Mouse (Mus musculus) CH12.LX (cell line): ENCODE measurements around the gene 2410004B18Rik. TPM values are rescaled to one million over a fixed set of nuclear protein-coding genes. Genes with fewer than 3 reads are reported as not detected.

Experiments used
- DNase-seq: peaks from one replicate; pipeline ENCODE4 v3.0.0-alpha.2; 2013; ENCODE audit errors: extremely low read depth
- H3K27ac ChIP-seq: 2 replicates; pipeline ENCODE4 v1.5.1; 2012; ENCODE audit warnings: low read depth, mild to moderate bottlenecking, control low read depth, moderate library complexity; ENCODE audit not compliant: insufficient read depth
- H3K27me3 ChIP-seq: replicated peaks from 2 replicates; pipeline ENCODE3; 2012; ENCODE audit warnings: inconsistent platforms
- H3K36me3 ChIP-seq, 2 experiments: replicated peaks in 1 of 2; 2 replicates each; pipeline versions ENCODE3 to v1.6.1; 2012; ENCODE audit warnings: inconsistent platforms in 1 of 2, low read length in 1 of 2, mild to moderate bottlenecking in 1 of 2, mixed read lengths in 1 of 2, moderate library complexity in 1 of 2; ENCODE audit not compliant: control insufficient read depth in 1 of 2, insufficient read depth in 1 of 2
- H3K4me1 ChIP-seq, 2 experiments: 2 replicates each; pipeline ENCODE4 v1.6.1; 2012; ENCODE audit warnings: inconsistent platforms in 1 of 2, moderate library complexity in 1 of 2; ENCODE audit not compliant: insufficient read depth in 2 of 2, control insufficient read depth in 1 of 2
- H3K4me2 ChIP-seq: 2 replicates; pipeline ENCODE4 v1.6.1; 2012; ENCODE audit warnings: low read depth, mild to moderate bottlenecking, control low read depth; ENCODE audit not compliant: poor library complexity, insufficient read depth, severe bottlenecking
- H3K4me3 ChIP-seq, 3 experiments: fragments of 150-350 bp in 1 of 3; sonication (generic) in 1 of 3; replicated peaks in 1 of 3; 2 replicates each; pipeline versions ENCODE3 to v1.5.1; 2011 to 2012; ENCODE audit warnings: low read depth in 2 of 3, low read length in 2 of 3, mild to moderate bottlenecking in 2 of 3, moderate library complexity in 2 of 3, control low read depth in 1 of 3, improper control_type of control experiment in 1 of 3, inconsistent platforms in 1 of 3, mixed read lengths in 1 of 3; ENCODE audit not compliant: poor library complexity in 1 of 3
- H3K79me2 ChIP-seq: replicated peaks from 2 replicates; pipeline ENCODE4 v1.6.1; 2012; ENCODE audit warnings: mild to moderate bottlenecking, moderate library complexity; ENCODE audit not compliant: control insufficient read depth, poor library complexity, insufficient read depth, severe bottlenecking; ENCODE audit errors: extremely low read depth
- H3K9ac ChIP-seq: 2 replicates; pipeline ENCODE4 v1.6.1; 2012; ENCODE audit warnings: low read depth, mild to moderate bottlenecking, control low read depth, moderate library complexity; ENCODE audit not compliant: insufficient read depth
- H3K9me3 ChIP-seq: replicated peaks from 2 replicates; pipeline ENCODE3; 2012; ENCODE audit warnings: low read length, inconsistent platforms, mixed read lengths
- BHLHE40 ChIP-seq: IDR thresholded peaks from 2 replicates; pipeline ENCODE4 v1.6.1; 2011; ENCODE audit warnings: mild to moderate bottlenecking, low read depth, low read length, improper control_type of control experiment
- CTCF ChIP-seq, 2 experiments: IDR thresholded peaks in 1 of 2; conservative IDR thresholded peaks in 1 of 2; 2 replicates each; pipeline ENCODE4 v1.5.1; 2011 to 2012; ENCODE audit warnings: low read depth in 2 of 2, low read length in 2 of 2, improper control_type of control experiment in 1 of 2, inconsistent platforms in 1 of 2, mild to moderate bottlenecking in 1 of 2, moderate library complexity in 1 of 2
- E2F4 ChIP-seq: IDR thresholded peaks from 2 replicates; pipeline ENCODE4 v1.6.1; 2011; ENCODE audit warnings: low read depth, low read length, improper control_type of control experiment; ENCODE audit not compliant: insufficient replicate concordance
- JUND ChIP-seq: conservative IDR thresholded peaks from 2 replicates; pipeline ENCODE4 v1.6.1; 2011; ENCODE audit warnings: low read depth, low read length, improper control_type of control experiment
- KAT2A ChIP-seq: IDR thresholded peaks from 2 replicates; pipeline ENCODE4 v1.6.1; 2012; ENCODE audit warnings: low read length, improper control_type of control experiment, inconsistent platforms; ENCODE audit not compliant: insufficient replicate concordance
- MAFK ChIP-seq: IDR thresholded peaks from 2 replicates; pipeline ENCODE4 v1.6.1; 2011; ENCODE audit warnings: low read length, improper control_type of control experiment; ENCODE audit not compliant: insufficient replicate concordance
- MAX ChIP-seq: IDR thresholded peaks from 2 replicates; pipeline ENCODE4 v1.6.1; 2011; ENCODE audit warnings: low read length, improper control_type of control experiment
- MAZ ChIP-seq: IDR thresholded peaks from 2 replicates; pipeline ENCODE4 v1.6.1; 2012; ENCODE audit warnings: low read depth, mild to moderate bottlenecking, inconsistent platforms, low read length, improper control_type of control experiment, moderate library complexity
- MXI1 ChIP-seq: IDR thresholded peaks from 2 replicates; pipeline ENCODE4 v1.6.1; 2011; ENCODE audit warnings: mild to moderate bottlenecking, low read depth, low read length, improper control_type of control experiment
- MYC ChIP-seq: IDR thresholded peaks from 2 replicates; pipeline ENCODE4 v1.6.1; 2011; ENCODE audit warnings: low read depth, mild to moderate bottlenecking, improper control_type of control experiment, low read length
- NRF1 ChIP-seq: IDR thresholded peaks from 2 replicates; pipeline ENCODE4 v1.6.1; 2014; ENCODE audit warnings: low read depth, mild to moderate bottlenecking, inconsistent platforms, low read length, improper control_type of control experiment, moderate library complexity
- POLR2A ChIP-seq: IDR thresholded peaks from 2 replicates; pipeline ENCODE4 v1.6.1; 2011; ENCODE audit warnings: low read depth, mild to moderate bottlenecking, improper control_type of control experiment, low read length
- POLR2AphosphoS2 ChIP-seq: IDR thresholded peaks from 2 replicates; pipeline ENCODE4 v1.6.1; 2011; ENCODE audit warnings: low read depth, low read length, improper control_type of control experiment
- RAD21 ChIP-seq: IDR thresholded peaks from 2 replicates; pipeline ENCODE4 v1.6.1; 2011; ENCODE audit warnings: low read depth, mild to moderate bottlenecking, low read length, improper control_type of control experiment, moderate library complexity
- SMC3 ChIP-seq: IDR thresholded peaks from 2 replicates; pipeline ENCODE4 v1.6.1; 2011; ENCODE audit warnings: low read depth, low read length, improper control_type of control experiment
- UBTF ChIP-seq: IDR thresholded peaks from 2 replicates; pipeline ENCODE4 v1.6.1; 2012; ENCODE audit warnings: low read depth, mild to moderate bottlenecking, inconsistent platforms, low read length, improper control_type of control experiment, moderate library complexity
- USF1 ChIP-seq: IDR thresholded peaks from 2 replicates; pipeline ENCODE4 v1.6.1; 2014; ENCODE audit warnings: low read depth, mild to moderate bottlenecking, inconsistent platforms, low read length, improper control_type of control experiment
- ZNF384 ChIP-seq: IDR thresholded peaks from 2 replicates; pipeline ENCODE4 v1.6.1; 2012; ENCODE audit warnings: low read depth, low read length, improper control_type of control experiment, inconsistent platforms
- dilution Hi-C: fragments of 300-500 bp; cut with MboI; formaldehyde crosslinking; loops from 2 replicates; pipeline ENCODE4 v1.14.3; 2020; ENCODE audit warnings: low sequenced_read_pairs; ENCODE audit not compliant: extremely low pct_unique_long_range_greater_than_20kb, extremely low pct_ligation_motif_present
- in situ Hi-C: fragments of 300-500 bp; cut with MboI; formaldehyde crosslinking; loops from 3 replicates; pipeline ENCODE4 v1.14.3; 2019; ENCODE audit warnings: low sequenced_read_pairs, low pct_ligation_motif_present, low pct_unique_long_range_greater_than_20kb, mixed read lengths
- polyA plus RNA-seq: library from polyadenylated mRNA; unstranded; fragments of >175 nt; gene quantifications from 2 replicates; pipeline ENCODE4 v1.2.1, GENCODE M21; 2012; ENCODE audit warnings: low read depth; ENCODE audit not compliant: insufficient read length
- total RNA-seq, 2 experiments: library from RNA; depleted of rRNA; stranded (reverse); fragments of 300-350 nt in 1 of 2; fragments of >200 nt in 1 of 2; gene quantifications; 2 replicates each; pipeline ENCODE4 v1.2.3; 2012 to 2014

The 2410004B18Rik gene
- total and polyA plus RNA-seq, 3 experiments = 51.9 to 138 (median 123) TPM

- no peaks in the 10 kb centered on the region for H3K27me3 ChIP-seq
- dilution Hi-C loops = no loop called here
- no peak overlapping the region for H3K27ac ChIP-seq
- H3K9ac ChIP-seq = no peak overlapping the region
- no peak for DNase-seq
- peaks cover 4 to 12% of the 10 kb centered on the region in 2 experiments; a peak in 3 of 4 replicates for H3K4me1 ChIP-seq
- no peak for TF ChIP-seq POLR2AphosphoS2
- TF ChIP-seq ZNF384 = no peak
- no peak for TF ChIP-seq MYC
- TF ChIP-seq MAZ = no peak
- TF ChIP-seq BHLHE40 = no peak
- TF ChIP-seq USF1 = no peak
- no peak for TF ChIP-seq NRF1
- H3K36me3 ChIP-seq = no peaks in the 10 kb centered on the region
- no peaks in the 10 kb centered on the region for H3K9me3 ChIP-seq
- H3K79me2 ChIP-seq = no peaks in the 10 kb centered on the region
- H3K4me3 ChIP-seq = no peak overlapping the region
- H3K4me2 ChIP-seq = no peak overlapping the region
- in situ Hi-C loops = no loop called here
Measured at GRCm38 (mm10) chr3:145897749-145898148, 40.1 kb upstream of the 2410004B18Rik start.

- DNase-seq = no peak
- dilution Hi-C loops = no loop called here
- Histone ChIP-seq H3K4me1 (peaks cover 4 to 9% of the 10 kb centered on the region in 2 experiments; a peak in 3 of 4 replicates), H3K9ac (no peak overlapping the region), H3K27me3 (no peaks in the 10 kb centered on the region), H3K4me3 (no peak overlapping the region), H3K27ac (no peak overlapping the region), H3K36me3 (no peaks in the 10 kb centered on the region), H3K79me2 (no peaks in the 10 kb centered on the region), H3K4me2 (no peak overlapping the region), H3K9me3 (no peaks in the 10 kb centered on the region)
- no peak for TF ChIP-seq JUND
- no peak for TF ChIP-seq CTCF (conservative IDR thresholded peaks at IDR 0.05 in 1 of 2, IDR thresholded peaks at IDR 0.05 in 1 of 2; ENCODE audit: low read depth in 2 of 2, low read length in 2 of 2)
- no peak for TF ChIP-seq USF1
- no peak for TF ChIP-seq MAX
- no peak for TF ChIP-seq MXI1
- TF ChIP-seq SMC3 = no peak
- no peak for TF ChIP-seq POLR2A
- TF ChIP-seq UBTF = no peak
- no peak for TF ChIP-seq RAD21
- TF ChIP-seq E2F4 = no peak
- TF ChIP-seq MAFK = no peak
- no peak for TF ChIP-seq KAT2A
- in situ Hi-C loops = loop anchor here (10.0 to 25.0 kb wide), 2 partner anchors 275 to 488 kb away; no protein-coding TSS in a partner anchor
Measured at GRCm38 (mm10) chr3:145899832-145900231, 38.0 kb upstream of the 2410004B18Rik start.
